Mouse (Mus musculus): ENCODE data around the gene A530016L24Rik. TPM values are rescaled to one million over a fixed set of nuclear protein-coding genes. Genes with fewer than 3 reads are reported as not detected.

The A530016L24Rik gene
- polyA plus RNA-seq, 1 experiment from 2014 or later = 0.36 TPM

DNA sequence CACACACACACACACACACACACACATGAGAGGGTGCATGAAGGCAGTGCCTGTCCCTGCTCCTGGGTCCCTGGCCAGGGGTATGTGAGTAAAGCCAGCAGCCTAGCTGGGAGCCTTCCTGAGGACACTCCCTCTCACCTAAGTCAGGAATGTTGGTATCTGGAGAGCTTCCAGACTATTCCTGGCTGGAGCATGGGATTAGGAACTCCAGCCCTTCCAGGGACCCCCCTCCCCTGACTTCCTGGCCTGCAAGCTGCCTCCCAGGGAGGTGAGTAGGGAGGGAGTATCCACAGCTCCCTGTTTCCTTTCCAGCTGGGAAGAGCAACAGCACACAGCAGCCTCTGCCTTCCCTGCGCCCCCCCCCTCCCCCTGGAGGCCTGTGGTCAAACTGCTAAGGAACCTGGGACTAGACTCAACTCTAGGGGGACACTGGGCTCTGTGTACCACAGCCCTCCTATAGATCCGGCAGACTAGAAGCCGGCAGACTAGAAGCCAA, 1.2 kb downstream of the A530016L24Rik start:
- WGBS = 15% methylated on average over 3 of the region's 3 CpGs
- Histone ChIP-seq H3K36me3 (ENCODE audit: insufficient read depth, low read length) (no peaks in the 10 kb centered on the region), H3K9me3 (replicated peaks; ENCODE audit: low read length) (no peaks in the 10 kb centered on the region), H3K27ac (peak overlapping the region; percentile 57), H3K4me1 (replicated peaks; ENCODE audit: insufficient read depth, low read length) (peaks cover 14% of the 10 kb centered on the region), H3K4me3 (replicated peaks; ENCODE audit: low read depth, low read length) (no peak overlapping the region), H3K9ac (ENCODE audit: low read depth, low read length) (no peak overlapping the region), H3K4me2 (ENCODE audit: low read length) (0 out of 2 replicates have a peak overlapping the region, but pooled peaks have one; percentile 10), H3K27me3 (ENCODE audit: insufficient read depth, low read length) (no peaks in the 10 kb centered on the region)
- no peak; the same call in 1 of the 2 replicates for ATAC-seq (replicated peaks; ENCODE audit: low FRiP score, low read depth)
- TF ChIP-seq CTCF (IDR thresholded peaks at IDR 0.05; ENCODE audit: low read depth) = peak; percentile 48
- peak; percentile 73 for DNase-seq (ENCODE audit: low spot score)

GRCm38 (mm10) chr12:112496136-112496535, 6.9 kb downstream of the A530016L24Rik start:
- H3K27ac ChIP-seq = no peak overlapping the region
- ATAC-seq (replicated peaks; ENCODE audit: low FRiP score, low read depth) = no peak
- no peak for DNase-seq (ENCODE audit: low spot score)

GRCm38 (mm10) chr12:112497731-112498130, 8.5 kb downstream of the A530016L24Rik start:
- H3K4me1 ChIP-seq (replicated peaks; ENCODE audit: insufficient read depth, low read length) = no peaks in the 10 kb centered on the region
- WGBS = 80% methylated on average over 8 of the region's 8 CpGs
- H3K27me3 ChIP-seq (ENCODE audit: insufficient read depth, low read length) = no peaks in the 10 kb centered on the region
- H3K36me3 ChIP-seq (ENCODE audit: insufficient read depth, low read length) = no peaks in the 10 kb centered on the region
- no peak for TF ChIP-seq CTCF (IDR thresholded peaks at IDR 0.05; ENCODE audit: low read depth)
- H3K9ac ChIP-seq (ENCODE audit: low read depth, low read length) = no peak overlapping the region
- H3K9me3 ChIP-seq (replicated peaks; ENCODE audit: low read length) = no peaks in the 10 kb centered on the region
- ATAC-seq (replicated peaks; ENCODE audit: low FRiP score, low read depth) = no peak
- H3K4me3 ChIP-seq (replicated peaks; ENCODE audit: low read depth, low read length) = no peak overlapping the region
- H3K4me2 ChIP-seq (ENCODE audit: low read length) = no peak overlapping the region
- no peak for DNase-seq (ENCODE audit: low spot score)
- H3K27ac ChIP-seq = no peak overlapping the region

More at GRCm38 (mm10) chr12:112496136-112496535, 6.9 kb downstream of the A530016L24Rik start:
- no peak for TF ChIP-seq CTCF (IDR thresholded peaks at IDR 0.05; ENCODE audit: low read depth)
- Histone ChIP-seq H3K4me3 (replicated peaks; ENCODE audit: low read depth, low read length) (no peak overlapping the region), H3K9ac (ENCODE audit: low read depth, low read length) (no peak overlapping the region), H3K27me3 (ENCODE audit: insufficient read depth, low read length) (no peaks in the 10 kb centered on the region), H3K9me3 (replicated peaks; ENCODE audit: low read length) (no peaks in the 10 kb centered on the region), H3K4me2 (ENCODE audit: low read length) (no peak overlapping the region), H3K4me1 (replicated peaks; ENCODE audit: insufficient read depth, low read length) (peaks cover 7% of the 10 kb centered on the region; the same call in 1 of the 2 replicates), H3K36me3 (ENCODE audit: insufficient read depth, low read length) (no peaks in the 10 kb centered on the region)
- WGBS = 75% methylated on average over 5 of the region's 5 CpGs

GRCm38 (mm10) chr12:112498683-112499082, 9.4 kb downstream of the A530016L24Rik start:
- ATAC-seq (replicated peaks; ENCODE audit: low FRiP score, low read depth) = no peak
- DNase-seq (ENCODE audit: low spot score) = peak; percentile 9
- H3K9me3 ChIP-seq (replicated peaks; ENCODE audit: low read length) = no peaks in the 10 kb centered on the region
- peak; percentile 70 for TF ChIP-seq CTCF (IDR thresholded peaks at IDR 0.05; ENCODE audit: low read depth)
- no peak overlapping the region for H3K4me2 ChIP-seq (ENCODE audit: low read length)
- H3K27me3 ChIP-seq (ENCODE audit: insufficient read depth, low read length) = no peaks in the 10 kb centered on the region
- no peaks in the 10 kb centered on the region for H3K4me1 ChIP-seq (replicated peaks; ENCODE audit: insufficient read depth, low read length)
- H3K36me3 ChIP-seq (ENCODE audit: insufficient read depth, low read length) = no peaks in the 10 kb centered on the region
- no peak overlapping the region for H3K27ac ChIP-seq
- no peak overlapping the region for H3K9ac ChIP-seq (ENCODE audit: low read depth, low read length)
- H3K4me3 ChIP-seq (replicated peaks; ENCODE audit: low read depth, low read length) = no peak overlapping the region
- 50% methylated on average over 11 of the region's 11 CpGs for WGBS

GRCm38 (mm10) chr12:112503003-112503771, 13.9 kb downstream of the A530016L24Rik start:
- no peaks in the 10 kb centered on the region for H3K4me1 ChIP-seq (replicated peaks; ENCODE audit: insufficient read depth, low read length)
- H3K4me3 ChIP-seq (replicated peaks; ENCODE audit: low read depth, low read length) = no peak overlapping the region
- 28% methylated on average over 19 of the region's 19 CpGs for WGBS
- H3K36me3 ChIP-seq (ENCODE audit: insufficient read depth, low read length) = no peaks in the 10 kb centered on the region
- no peaks in the 10 kb centered on the region for H3K27me3 ChIP-seq (ENCODE audit: insufficient read depth, low read length)
- no peak overlapping the region for H3K9ac ChIP-seq (ENCODE audit: low read depth, low read length)
- H3K9me3 ChIP-seq (replicated peaks; ENCODE audit: low read length) = no peaks in the 10 kb centered on the region
- no peak for DNase-seq (ENCODE audit: low spot score)
- TF ChIP-seq CTCF (IDR thresholded peaks at IDR 0.05; ENCODE audit: low read depth) = no peak
- no peak for ATAC-seq (replicated peaks; ENCODE audit: low FRiP score, low read depth)
- H3K4me2 ChIP-seq (ENCODE audit: low read length) = no peak overlapping the region
- no peak overlapping the region for H3K27ac ChIP-seq

DNA sequence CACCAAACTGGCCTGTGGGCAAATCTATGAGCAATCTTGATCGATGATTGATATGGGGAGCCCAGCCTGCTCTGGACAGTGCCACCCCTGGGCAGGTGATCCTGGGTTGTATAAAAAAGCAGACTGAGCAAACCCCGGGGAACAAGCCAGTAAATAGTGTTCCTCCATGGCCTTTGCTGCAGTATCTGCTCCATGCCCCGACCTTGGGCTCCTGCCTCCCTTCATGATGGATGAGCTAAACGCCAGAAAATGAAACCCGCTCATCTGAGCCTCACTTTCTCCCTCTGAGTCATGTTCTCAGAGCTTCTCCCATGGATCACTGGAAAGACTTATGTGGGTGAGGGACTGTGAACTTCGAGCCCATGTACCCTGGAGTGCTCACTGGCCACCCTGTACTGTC, 17.0 kb downstream of the A530016L24Rik start:
- Histone ChIP-seq H3K9me3 (replicated peaks; ENCODE audit: low read length) (no peaks in the 10 kb centered on the region), H3K9ac (ENCODE audit: low read depth, low read length) (no peak overlapping the region), H3K27ac (no peak overlapping the region), H3K36me3 (ENCODE audit: insufficient read depth, low read length) (no peaks in the 10 kb centered on the region), H3K4me1 (replicated peaks; ENCODE audit: insufficient read depth, low read length) (no peaks in the 10 kb centered on the region), H3K4me2 (ENCODE audit: low read length) (no peak overlapping the region), H3K27me3 (ENCODE audit: insufficient read depth, low read length) (peaks cover 15% of the 10 kb centered on the region), H3K4me3 (replicated peaks; ENCODE audit: low read depth, low read length) (no peak overlapping the region)
- no peak for ATAC-seq (replicated peaks; ENCODE audit: low FRiP score, low read depth)
- TF ChIP-seq CTCF (IDR thresholded peaks at IDR 0.05; ENCODE audit: low read depth) = no peak
- DNase-seq (ENCODE audit: low spot score) = no peak
- 69% methylated on average over 6 of the region's 6 CpGs for WGBS
